Mouse (Mus musculus) spleen, adult 12 weeks (tissue): ENCODE data around the gene Osbpl2.

ENCODE experiments used
- DNase-seq: peaks from one replicate; pipeline ENCODE4 v3.0.0; 2022; ENCODE audit warnings: low spot score

Osbpl2 gene

GRCm38 (mm10) chr2:180118661-180119438 lies at the start of gene Osbpl2:
Gene Osbpl2, plus strand, starts transcription at chr2:180119306.
- DNase-seq = peak; percentile 99

GRCm38 (mm10) chr2:180069770-180070480 lies 49.2 kb upstream of the Osbpl2 start:
- DNase-seq = no peak

- peak; percentile 88 for DNase-seq
Measured at GRCm38 (mm10) chr2:180070481-180071453, 48.3 kb upstream of the Osbpl2 start, which contains the start of gene Mtg2. Gene Mtg2, plus strand, starts transcription at chr2:180070588.

GRCm38 (mm10) chr2:180071671-180072070 lies 47.4 kb upstream of the Osbpl2 start:
- no peak for DNase-seq

GRCm38 (mm10) chr2:180072886-180073285 lies 46.2 kb upstream of the Osbpl2 start:
- DNase-seq = no peak

GRCm38 (mm10) chr2:180077622-180078021 lies 41.5 kb upstream of the Osbpl2 start:
- no peak for DNase-seq

GRCm38 (mm10) chr2:180080680-180081079 lies 38.4 kb upstream of the Osbpl2 start:
- DNase-seq = no peak

- DNase-seq = no peak
Measured at GRCm38 (mm10) chr2:180083063-180083462, 36.0 kb upstream of the Osbpl2 start.

- DNase-seq = no peak
Measured at GRCm38 (mm10) chr2:180084565-180084964, 34.5 kb upstream of the Osbpl2 start.

- DNase-seq = no peak
Measured at GRCm38 (mm10) chr2:180085926-180086636, 33.0 kb upstream of the Osbpl2 start.

GRCm38 (mm10) chr2:180086637-180087027 lies 32.5 kb upstream of the Osbpl2 start:
- DNase-seq = no peak

GRCm38 (mm10) chr2:180087472-180087871 lies 31.6 kb upstream of the Osbpl2 start:
- DNase-seq = no peak

GRCm38 (mm10) chr2:180090285-180090684 lies 28.8 kb upstream of the Osbpl2 start:
- DNase-seq = no peak

- no peak for DNase-seq
Measured at GRCm38 (mm10) chr2:180095711-180096110, 23.4 kb upstream of the Osbpl2 start.

GRCm38 (mm10) chr2:180097585-180097984 lies 21.5 kb upstream of the Osbpl2 start:
- DNase-seq = no peak

GRCm38 (mm10) chr2:180098167-180098566 lies 20.9 kb upstream of the Osbpl2 start:
- DNase-seq = no peak

- no peak for DNase-seq
Measured at GRCm38 (mm10) chr2:180099529-180099928, 19.6 kb upstream of the Osbpl2 start.

GRCm38 (mm10) chr2:180103151-180103977 lies 15.7 kb upstream of the Osbpl2 start:
- no peak for DNase-seq

- peak; percentile 50 for DNase-seq
Measured at GRCm38 (mm10) chr2:180103978-180104658, 15.0 kb upstream of the Osbpl2 start, which contains the start of gene Hrh3. Gene Hrh3, minus strand, starts transcription at chr2:180104488.
